Mouse (Mus musculus) brain, adult 10 weeks (tissue): ENCODE data around the gene Cs. TPM values are rescaled to one million over a fixed set of nuclear protein-coding genes. Genes with fewer than 3 reads are reported as not detected.

Source experiments
- polyA plus RNA-seq: library from polyadenylated mRNA; stranded (reverse); fragments of 350-450 nt; fragmentation: Illumina TruSeq; extraction: RNeasy Lipid Tissue Mini Kit (QIAGEN cat#74804); gene quantifications from one replicate; pipeline ENCODE4 v1.2.3, GENCODE M21; 2015; ENCODE audit warnings: low read depth, low replicate concordance

Gene Cs
- 216 TPM for polyA plus RNA-seq

GRCm38 (mm10) chr10:128337306-128338181, at the start of gene Cs:
TSS of gene Cs (plus strand) at chr10:128337734.

GRCm38 (mm10) chr10:128298702-128299171, 38.8 kb upstream of the Cs start, which contains the start of gene Il23a:
TSS of gene Il23a (minus strand) at chr10:128298752.

GRCm38 (mm10) chr10:128303126-128304021, 34.2 kb upstream of the Cs start, which contains the start of gene Pan2:
TSS of gene Pan2 (plus strand) at chr10:128303335.

GRCm38 (mm10) chr10:128322141-128323108, 15.1 kb upstream of the Cs start, which contains the start of gene Cnpy2:
TSS of gene Cnpy2 (plus strand) at chr10:128322459.

GRCm38 (mm10) chr10:128368402-128369217, 31.1 kb downstream of the Cs start, which contains the start of gene Coq10a:
TSS of gene Coq10a (minus strand) at chr10:128368997.

GRCm38 (mm10) chr10:128376455-128377211, 39.1 kb downstream of the Cs start, which contains the start of gene Ankrd52:
TSS of gene Ankrd52 (plus strand) at chr10:128377115.

GRCm38 (mm10) chr10:128401056-128401455, 63.5 kb downstream of the Cs start, which contains the start of gene Slc39a5:
TSS of gene Slc39a5 (minus strand) at chr10:128401229.

GRCm38 (mm10) chr10:128411211-128412054, 73.9 kb downstream of the Cs start, which contains the start of the genes Nabp2 and Rnf41:
TSS of gene Nabp2 (minus strand) at chr10:128411492.
TSS of gene Rnf41 (plus strand) at chr10:128411657.

Other genes starting within 250 kb of the Cs start
- gene Baz2a, start 246.2 kb upstream of the Cs start, polyA plus RNA-seq = 20.7 TPM
- 11.2 TPM for gene Rbms2, start 157.4 kb upstream of the Cs start, polyA plus RNA-seq
- gene Gls2, start 143.3 kb upstream of the Cs start, polyA plus RNA-seq = 39.5 TPM
- gene Spryd4, start 125.9 kb upstream of the Cs start, polyA plus RNA-seq = 11.4 TPM
- gene Mip, start 111.9 kb upstream of the Cs start, polyA plus RNA-seq = not detected
- gene Timeless, start 105.7 kb upstream of the Cs start, polyA plus RNA-seq = 4.7 TPM
- gene Apon, start 83.6 kb upstream of the Cs start, polyA plus RNA-seq = not detected
- gene Apof, start 69.1 kb upstream of the Cs start, polyA plus RNA-seq = not detected
- 22.9 TPM for gene Stat2, start 67.2 kb upstream of the Cs start, polyA plus RNA-seq
- gene Il23a, start 39.0 kb upstream of the Cs start, polyA plus RNA-seq = 0.46 TPM
- gene Pan2, start 34.4 kb upstream of the Cs start, polyA plus RNA-seq = 13.7 TPM
- gene Cnpy2, start 15.3 kb upstream of the Cs start, polyA plus RNA-seq = 94.6 TPM
- gene Coq10a, start 31.3 kb downstream of the Cs start, polyA plus RNA-seq = 67.8 TPM
- 25.4 TPM for gene Ankrd52, start 39.4 kb downstream of the Cs start, polyA plus RNA-seq
- gene Slc39a5, start 63.5 kb downstream of the Cs start, polyA plus RNA-seq = 0.57 TPM
- 120 TPM for gene Nabp2, start 73.8 kb downstream of the Cs start, polyA plus RNA-seq
- 73.7 TPM for gene Rnf41, start 73.9 kb downstream of the Cs start, polyA plus RNA-seq
- gene Smarcc2, start 121.5 kb downstream of the Cs start, polyA plus RNA-seq = 140 TPM
- 1,213 TPM for gene Myl6, start 156.4 kb downstream of the Cs start, polyA plus RNA-seq
- 33.8 TPM for gene Myl6b, start 161.0 kb downstream of the Cs start, polyA plus RNA-seq
- 8.8 TPM for gene Esyt1, start 188.1 kb downstream of the Cs start, polyA plus RNA-seq
- gene Zc3h10, start 210.0 kb downstream of the Cs start, polyA plus RNA-seq = 13.1 TPM
- gene Rpl41, start 211.6 kb downstream of the Cs start, polyA plus RNA-seq = 1,818 TPM
- 67.6 TPM for gene Pa2g4, start 228.3 kb downstream of the Cs start, polyA plus RNA-seq